Mouse (Mus musculus): Measurements from ENCODE around the gene Cds2. TPM values are rescaled to one million over a fixed set of nuclear protein-coding genes. Genes with fewer than 3 reads are reported as not detected.

The Cds2 gene
- polyA plus RNA-seq, 1 experiment from 2014 or later: 21.3 TPM

GRCm38 (mm10) chr2:132293694-132294450, 30.9 kb downstream of the Cds2 start:
- WGBS: 88% methylated on average over 10 of the region's 10 CpGs
- ATAC-seq (replicated peaks; ENCODE audit: low FRiP score, low TSS enrichment, low read depth): no peak

GRCm38 (mm10) chr2:132298250-132298649, 35.3 kb downstream of the Cds2 start:
- Histone ChIP-seq H3K4me3 (ENCODE audit: low read depth, low read length) (no peak overlapping the region), H3K9ac (ENCODE audit: low read length) (no peak overlapping the region), H3K27ac (ENCODE audit: low read depth) (no peak overlapping the region), H3K27me3 (replicated peaks; ENCODE audit: control insufficient read depth, insufficient read depth, low read length) (no peaks in the 10 kb centered on the region), H3K36me3 (ENCODE audit: control insufficient read depth, insufficient read depth, low read length) (peaks cover 81% of the 10 kb centered on the region), H3K4me1 (replicated peaks; ENCODE audit: control insufficient read depth, insufficient read depth, low read length) (no peaks in the 10 kb centered on the region), H3K4me2 (ENCODE audit: low read length) (no peak overlapping the region), H3K9me3 (ENCODE audit: control insufficient read depth, low read length) (no peaks in the 10 kb centered on the region)
- 94% methylated on average over 4 of the region's 4 CpGs for WGBS
- ATAC-seq (replicated peaks; ENCODE audit: low FRiP score, low TSS enrichment, low read depth): no peak
- no peak for DNase-seq (ENCODE audit: low spot score)

More at GRCm38 (mm10) chr2:132293694-132294450, 30.9 kb downstream of the Cds2 start:
- no peak for DNase-seq (ENCODE audit: low spot score)
- Histone ChIP-seq H3K9me3 (ENCODE audit: control insufficient read depth, low read length) (no peaks in the 10 kb centered on the region), H3K27ac (ENCODE audit: low read depth) (no peak overlapping the region), H3K4me2 (ENCODE audit: low read length) (no peak overlapping the region), H3K9ac (ENCODE audit: low read length) (no peak overlapping the region), H3K4me3 (ENCODE audit: low read depth, low read length) (no peak overlapping the region), H3K36me3 (ENCODE audit: control insufficient read depth, insufficient read depth, low read length) (peaks cover 45% of the 10 kb centered on the region), H3K27me3 (replicated peaks; ENCODE audit: control insufficient read depth, insufficient read depth, low read length) (no peaks in the 10 kb centered on the region), H3K4me1 (replicated peaks; ENCODE audit: control insufficient read depth, insufficient read depth, low read length) (no peaks in the 10 kb centered on the region)

GRCm38 (mm10) chr2:132301436-132301835, 38.5 kb downstream of the Cds2 start:
- Histone ChIP-seq H3K4me1 (replicated peaks; ENCODE audit: control insufficient read depth, insufficient read depth, low read length) (no peaks in the 10 kb centered on the region), H3K27me3 (replicated peaks; ENCODE audit: control insufficient read depth, insufficient read depth, low read length) (no peaks in the 10 kb centered on the region), H3K4me3 (ENCODE audit: low read depth, low read length) (no peak overlapping the region), H3K9ac (ENCODE audit: low read length) (no peak overlapping the region), H3K4me2 (ENCODE audit: low read length) (no peak overlapping the region), H3K27ac (ENCODE audit: low read depth) (no peak overlapping the region), H3K36me3 (ENCODE audit: control insufficient read depth, insufficient read depth, low read length) (peaks cover 79% of the 10 kb centered on the region), H3K9me3 (ENCODE audit: control insufficient read depth, low read length) (no peaks in the 10 kb centered on the region)
- DNase-seq (ENCODE audit: low spot score): no peak
- 90% methylated on average over 4 of the region's 4 CpGs for WGBS
- ATAC-seq (replicated peaks; ENCODE audit: low FRiP score, low TSS enrichment, low read depth): no peak

GRCm38 (mm10) chr2:132305165-132305564, 42.2 kb downstream of the Cds2 start:
- H3K27me3 ChIP-seq (replicated peaks; ENCODE audit: control insufficient read depth, insufficient read depth, low read length): no peaks in the 10 kb centered on the region
- no peak overlapping the region for H3K4me3 ChIP-seq (ENCODE audit: low read depth, low read length)
- 85% methylated on average over 7 of the region's 7 CpGs for WGBS
- no peak overlapping the region for H3K27ac ChIP-seq (ENCODE audit: low read depth)
- H3K36me3 ChIP-seq (ENCODE audit: control insufficient read depth, insufficient read depth, low read length): peaks cover 67% of the 10 kb centered on the region
- ATAC-seq (replicated peaks; ENCODE audit: low FRiP score, low TSS enrichment, low read depth) (no peak), DNase-seq (ENCODE audit: low spot score) (no peak)
- H3K9me3 ChIP-seq (ENCODE audit: control insufficient read depth, low read length): no peaks in the 10 kb centered on the region
- no peak overlapping the region for H3K9ac ChIP-seq (ENCODE audit: low read length)
- H3K4me1 ChIP-seq (replicated peaks; ENCODE audit: control insufficient read depth, insufficient read depth, low read length): no peaks in the 10 kb centered on the region
- H3K4me2 ChIP-seq (ENCODE audit: low read length): no peak overlapping the region

GRCm38 (mm10) chr2:132305988-132306387, 43.0 kb downstream of the Cds2 start:
- Histone ChIP-seq H3K27me3 (replicated peaks; ENCODE audit: control insufficient read depth, insufficient read depth, low read length) (no peaks in the 10 kb centered on the region), H3K9me3 (ENCODE audit: control insufficient read depth, low read length) (no peaks in the 10 kb centered on the region), H3K4me1 (replicated peaks; ENCODE audit: control insufficient read depth, insufficient read depth, low read length) (no peaks in the 10 kb centered on the region), H3K4me3 (ENCODE audit: low read depth, low read length) (no peak overlapping the region), H3K4me2 (ENCODE audit: low read length) (no peak overlapping the region), H3K36me3 (ENCODE audit: control insufficient read depth, insufficient read depth, low read length) (peaks cover 64% of the 10 kb centered on the region), H3K27ac (ENCODE audit: low read depth) (no peak overlapping the region), H3K9ac (ENCODE audit: low read length) (no peak overlapping the region)
- DNase-seq (ENCODE audit: low spot score) (no peak), ATAC-seq (replicated peaks; ENCODE audit: low FRiP score, low TSS enrichment, low read depth) (no peak)
- 71% methylated on average over 4 of the region's 4 CpGs for WGBS

- Histone ChIP-seq H3K4me3 (ENCODE audit: low read depth, low read length) (no peak overlapping the region), H3K4me2 (ENCODE audit: low read length) (no peak overlapping the region), H3K4me1 (replicated peaks; ENCODE audit: control insufficient read depth, insufficient read depth, low read length) (no peaks in the 10 kb centered on the region), H3K9ac (ENCODE audit: low read length) (no peak overlapping the region), H3K27ac (ENCODE audit: low read depth) (no peak overlapping the region), H3K27me3 (replicated peaks; ENCODE audit: control insufficient read depth, insufficient read depth, low read length) (no peaks in the 10 kb centered on the region), H3K36me3 (ENCODE audit: control insufficient read depth, insufficient read depth, low read length) (peaks cover 51% of the 10 kb centered on the region), H3K9me3 (ENCODE audit: control insufficient read depth, low read length) (no peaks in the 10 kb centered on the region)
- DNase-seq (ENCODE audit: low spot score) (no peak), ATAC-seq (replicated peaks; ENCODE audit: low FRiP score, low TSS enrichment, low read depth) (no peak)
- WGBS: 96% methylated on average over 11 of the region's 11 CpGs
Measured at GRCm38 (mm10) chr2:132307213-132307843, 44.4 kb downstream of the Cds2 start.

GRCm38 (mm10) chr2:132308829-132309228, 45.9 kb downstream of the Cds2 start:
- ATAC-seq (replicated peaks; ENCODE audit: low FRiP score, low TSS enrichment, low read depth) (no peak), DNase-seq (ENCODE audit: low spot score) (no peak)
- H3K27ac ChIP-seq (ENCODE audit: low read depth): no peak overlapping the region
- H3K9ac ChIP-seq (ENCODE audit: low read length): no peak overlapping the region
- H3K36me3 ChIP-seq (ENCODE audit: control insufficient read depth, insufficient read depth, low read length): peaks cover 40% of the 10 kb centered on the region
- WGBS: 94% methylated on average over 6 of the region's 6 CpGs
- no peaks in the 10 kb centered on the region for H3K9me3 ChIP-seq (ENCODE audit: control insufficient read depth, low read length)
- no peaks in the 10 kb centered on the region for H3K27me3 ChIP-seq (replicated peaks; ENCODE audit: control insufficient read depth, insufficient read depth, low read length)
- no peak overlapping the region for H3K4me2 ChIP-seq (ENCODE audit: low read length)
- H3K4me1 ChIP-seq (replicated peaks; ENCODE audit: control insufficient read depth, insufficient read depth, low read length): no peaks in the 10 kb centered on the region
- H3K4me3 ChIP-seq (ENCODE audit: low read depth, low read length): no peak overlapping the region

- 97% methylated on average over 6 of the region's 6 CpGs for WGBS
- Histone ChIP-seq H3K36me3 (ENCODE audit: control insufficient read depth, insufficient read depth, low read length) (peaks cover 35% of the 10 kb centered on the region), H3K27ac (ENCODE audit: low read depth) (no peak overlapping the region), H3K4me1 (replicated peaks; ENCODE audit: control insufficient read depth, insufficient read depth, low read length) (no peaks in the 10 kb centered on the region), H3K4me3 (ENCODE audit: low read depth, low read length) (no peak overlapping the region), H3K4me2 (ENCODE audit: low read length) (no peak overlapping the region), H3K9ac (ENCODE audit: low read length) (no peak overlapping the region), H3K27me3 (replicated peaks; ENCODE audit: control insufficient read depth, insufficient read depth, low read length) (no peaks in the 10 kb centered on the region), H3K9me3 (ENCODE audit: control insufficient read depth, low read length) (no peaks in the 10 kb centered on the region)
- ATAC-seq (replicated peaks; ENCODE audit: low FRiP score, low TSS enrichment, low read depth) (no peak), DNase-seq (ENCODE audit: low spot score) (no peak)
Measured at GRCm38 (mm10) chr2:132309398-132309930, 46.5 kb downstream of the Cds2 start.
